Mouse (Mus musculus) Patski (cell line): ENCODE measurements around the gene Olfr1493-ps1. TPM values are rescaled to one million over a fixed set of nuclear protein-coding genes. Genes with fewer than 3 reads are reported as not detected.

Source experiments
- ATAC-seq: fragments of 100-300 bp; one replicate; pipeline ENCODE4 v1.8.0; 2021
- CTCF ChIA-PET: fragments of 350-600 bp; sonication (Branson Sonifier 250); formaldehyde crosslinking; loops from one replicate; lab custom pipeline; 2022; ENCODE audit warnings: inconsistent platforms; lab: Charles Lee
- POLR2A ChIA-PET: fragments of 350-600 bp; sonication (Branson Sonifier 250); formaldehyde crosslinking; loops from one replicate; lab custom pipeline; 2022; ENCODE audit warnings: antibody characterized with exemption, inconsistent platforms; lab: Charles Lee
- DNase-seq: peaks from one replicate; pipeline ENCODE4 v3.0.0-alpha.2; 2011; ENCODE audit warnings: low read depth, low spot score
- H3K27me3 ChIP-seq: fragments of 371-371 bp; one replicate; pipeline ENCODE4 v1.5.1; 2021
- CTCF ChIP-seq: fragments of 100-300 bp; IDR thresholded peaks from one replicate; pipeline ENCODE4 v1.5.1; 2021
- in situ Hi-C: fragments of 300-500 bp; cut with MboI; formaldehyde crosslinking; loops from 3 replicates; pipeline ENCODE4 v1.11.1; 2018; ENCODE audit warnings: low pct_unique_long_range_greater_than_20kb, mixed read lengths
- polyA plus RNA-seq: library from polyadenylated mRNA; unstranded; gene quantifications from one replicate; pipeline ENCODE4 v1.2.3, GENCODE M21; 2021

Olfr1493-ps1 gene
- polyA plus RNA-seq, result not detected

DNA sequence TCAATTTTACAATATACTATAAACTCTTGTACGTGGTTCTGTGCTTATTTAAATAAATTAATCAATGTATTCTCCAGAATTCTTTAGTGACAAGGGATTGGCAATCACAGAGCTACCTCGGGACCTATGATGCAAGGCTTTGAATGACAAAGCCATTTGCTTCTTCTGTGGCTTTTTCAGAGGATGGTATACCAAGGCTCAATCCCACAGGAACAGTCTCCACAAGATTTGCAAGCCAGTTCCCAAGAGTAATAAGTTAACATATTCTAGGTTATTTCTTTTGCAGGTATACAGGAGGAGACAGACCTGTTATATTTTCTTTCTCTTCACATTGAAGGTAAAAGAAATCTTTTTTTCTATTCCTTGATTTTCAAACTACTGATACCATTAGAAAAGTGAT lies at the start of gene Olfr1493-ps1:
Gene Olfr1493-ps1 (plus strand): TSS at position 301 of the 400 bp plus-strand sequence.
- ChIA-PET POLR2A (no interaction called here), CTCF (interaction anchor here (0.5 kb wide), 1 partner anchor 513 kb away, joined by 3 read pairs; no protein-coding TSS in a partner anchor)
- no peak for TF ChIP-seq CTCF
- in situ Hi-C loops, result no loop called here
- H3K27me3 ChIP-seq, result no peaks in the 10 kb centered on the region
- no peak for DNase-seq
- ATAC-seq, result no peak

DNA sequence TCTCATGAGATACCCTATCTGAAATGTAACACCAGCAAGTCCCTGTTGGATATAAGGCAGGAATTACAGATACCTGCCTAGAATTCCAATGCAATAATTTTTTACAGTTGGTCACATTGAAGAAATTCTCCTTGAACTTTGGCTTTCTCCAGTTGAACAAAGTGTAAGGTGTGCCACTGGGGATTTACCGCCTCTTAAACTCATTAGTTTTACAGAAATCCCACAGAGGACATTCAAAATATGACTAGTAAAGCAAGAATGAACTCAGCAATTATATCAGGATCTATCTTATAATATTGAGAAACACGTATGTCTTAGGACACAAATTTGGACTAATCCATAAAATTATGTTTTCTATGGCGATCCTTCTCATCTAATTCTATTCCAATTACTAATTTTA lies 26.1 kb upstream of the Olfr1493-ps1 start, which contains the start of gene Olfr1491:
Gene Olfr1491 (plus strand): TSS at position 301 of the 400 bp plus-strand sequence.
- ATAC-seq (no peak), DNase-seq (no peak)
- no peak for TF ChIP-seq CTCF
- ChIA-PET CTCF (no interaction called here), POLR2A (no interaction called here)
- in situ Hi-C loops, result no loop called here
- H3K27me3 ChIP-seq, result no peaks in the 10 kb centered on the region

DNA sequence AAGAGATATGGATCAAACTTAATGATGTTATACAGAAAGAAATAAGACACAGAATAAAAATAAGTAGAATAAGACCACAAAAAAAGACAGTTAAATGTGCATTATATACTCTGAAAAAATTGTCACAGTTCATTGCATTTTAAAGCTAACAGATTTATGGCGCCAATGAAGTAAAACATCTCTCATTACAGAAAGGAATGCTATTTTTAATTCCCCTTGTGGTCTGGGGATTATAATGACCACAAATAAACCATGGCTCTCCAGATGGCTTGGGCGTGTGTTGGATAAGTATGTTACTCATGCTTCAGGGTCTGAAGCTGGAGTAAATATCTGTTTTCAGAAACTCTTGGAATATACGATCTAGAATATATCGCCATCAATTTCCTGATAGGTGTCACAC lies 16.4 kb downstream of the Olfr1493-ps1 start, which contains the start of gene Olfr1494:
Gene Olfr1494 (plus strand): TSS at position 301 of the 400 bp plus-strand sequence.
- no peak for TF ChIP-seq CTCF
- POLR2A ChIA-PET, result no interaction called here
- in situ Hi-C loops, result no loop called here
- no peak for DNase-seq
- H3K27me3 ChIP-seq, result peaks cover 7% of the 10 kb centered on the region
- CTCF ChIA-PET, result interaction anchor here (1.6 kb wide), 1 partner anchor 23 kb away, joined by 5 read pairs; no protein-coding TSS in a partner anchor
- ATAC-seq, result no peak

DNA sequence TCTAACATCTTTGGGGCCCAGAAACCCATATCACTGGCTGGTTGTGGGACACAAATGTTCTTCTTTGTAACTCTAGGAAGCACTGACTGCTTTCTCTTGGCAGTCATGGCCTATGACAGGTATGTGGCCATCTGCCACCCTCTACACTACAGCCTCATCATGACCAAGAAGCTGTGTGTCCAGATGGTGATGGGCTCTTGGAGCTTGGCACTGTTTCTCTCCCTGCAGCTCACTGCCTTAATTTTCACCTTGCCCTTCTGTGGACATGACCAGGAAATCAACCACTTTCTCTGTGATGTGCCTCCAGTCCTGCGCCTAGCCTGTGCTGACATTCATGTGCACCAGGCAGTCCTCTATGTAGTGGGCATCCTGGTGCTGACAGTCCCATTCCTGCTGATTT lies 26.3 kb downstream of the Olfr1493-ps1 start:
- ChIA-PET CTCF (no interaction called here), POLR2A (no interaction called here)
- in situ Hi-C loops, result no loop called here
- no peaks in the 10 kb centered on the region for H3K27me3 ChIP-seq
- TF ChIP-seq CTCF, result no peak
- DNase-seq, result no peak
- no peak for ATAC-seq

DNA sequence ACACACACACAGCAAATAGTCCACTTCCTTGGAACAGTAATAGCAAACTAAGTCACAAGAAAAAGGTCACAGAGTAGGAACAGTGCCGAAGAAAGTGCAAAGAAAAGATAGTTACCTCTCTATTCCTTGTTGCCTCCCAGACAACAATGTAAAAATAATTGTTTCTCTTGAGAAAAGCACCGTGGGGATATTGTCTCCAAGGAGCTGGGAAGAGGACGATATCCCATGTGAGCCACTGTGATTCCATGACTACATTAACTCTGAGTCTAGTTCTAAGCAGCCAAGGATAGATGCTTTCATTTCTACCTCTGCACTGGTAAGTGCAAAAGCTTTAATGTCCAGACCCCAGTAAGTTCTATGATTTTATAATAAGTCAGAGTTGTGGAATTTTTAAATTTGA lies 41.2 kb downstream of the Olfr1493-ps1 start, which contains the start of gene Olfr1495:
Gene Olfr1495 (plus strand): TSS at position 301 of the 400 bp plus-strand sequence.
- DNase-seq, result no peak
- POLR2A ChIA-PET, result no interaction called here
- ATAC-seq, result no peak
- CTCF ChIA-PET, result no interaction called here
- in situ Hi-C loops, result no loop called here
- H3K27me3 ChIP-seq, result no peaks in the 10 kb centered on the region
- TF ChIP-seq CTCF, result no peak

DNA sequence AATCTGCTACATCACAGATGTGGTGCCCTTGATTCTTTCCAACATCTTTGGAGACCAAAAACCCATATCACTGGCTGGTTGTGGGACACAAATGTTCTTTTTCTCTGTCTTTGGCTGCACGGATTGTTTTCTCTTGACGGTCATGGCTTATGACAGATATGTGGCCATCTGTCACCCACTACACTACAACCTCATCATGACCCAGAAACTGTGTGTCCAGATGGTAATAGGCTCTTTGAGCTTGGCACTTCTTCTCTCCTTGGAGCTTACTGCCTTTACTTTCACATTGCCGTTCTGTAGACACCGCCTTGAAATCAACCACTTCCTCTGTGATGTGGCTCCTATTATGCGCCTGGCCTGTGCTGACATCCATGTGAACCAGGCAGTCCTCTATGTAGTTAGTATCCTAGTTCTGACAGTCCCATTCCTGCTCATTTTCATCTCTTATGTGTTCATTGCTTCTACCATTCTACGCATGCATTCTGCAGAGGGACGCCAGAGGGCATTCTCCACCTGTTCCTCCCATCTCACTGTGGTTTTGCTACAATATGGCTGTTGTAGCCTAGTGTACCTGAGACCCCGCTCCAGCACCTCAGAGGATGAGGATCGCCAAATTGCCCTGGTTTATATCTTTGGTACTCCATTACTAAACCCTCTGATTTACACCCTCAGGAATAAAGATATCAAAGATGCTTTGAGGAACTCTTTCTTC lies 45.6 kb downstream of the Olfr1493-ps1 start:
- DNase-seq (no peak), ATAC-seq (no peak)
- in situ Hi-C loops, result no loop called here
- ChIA-PET CTCF (interaction anchor here (0.8 kb wide), 1 partner anchor 11 kb away, joined by 3 read pairs; no protein-coding TSS in a partner anchor), POLR2A (no interaction called here)
- no peaks in the 10 kb centered on the region for H3K27me3 ChIP-seq
- no peak for TF ChIP-seq CTCF

DNA sequence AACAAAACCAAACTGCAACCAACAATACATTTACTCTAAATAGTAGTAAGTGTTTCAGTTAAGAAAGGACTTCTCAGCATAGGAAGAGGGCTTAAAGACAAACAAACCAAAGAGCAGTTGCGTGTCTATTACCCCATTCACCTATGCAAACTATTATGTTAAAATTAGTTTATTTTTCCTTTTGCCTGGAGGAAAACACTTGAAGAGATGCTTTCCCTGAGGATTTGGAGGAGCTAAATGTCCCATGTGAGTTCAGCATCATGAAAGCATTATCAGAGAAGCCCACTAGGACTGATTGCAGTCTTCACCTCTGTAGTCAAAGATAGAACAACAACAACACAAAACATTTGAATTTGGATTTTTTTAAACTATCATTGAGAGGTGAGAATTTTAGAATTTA lies 54.5 kb downstream of the Olfr1493-ps1 start, which contains the start of gene Olfr1496:
Gene Olfr1496 (plus strand): TSS at position 301 of the 400 bp plus-strand sequence.
- in situ Hi-C loops, result no loop called here
- ATAC-seq, result no peak
- POLR2A ChIA-PET, result no interaction called here

More for the DNA sequence above, 54.5 kb downstream of the Olfr1493-ps1 start, which contains the start of gene Olfr1496:
- no peak for TF ChIP-seq CTCF
- H3K27me3 ChIP-seq, result no peaks in the 10 kb centered on the region
- no peak for DNase-seq
- CTCF ChIA-PET, result interaction anchor here (0.8 kb wide), 1 partner anchor 10 kb away, joined by 3 read pairs; no protein-coding TSS in a partner anchor

Other genes starting within 250 kb of the Olfr1493-ps1 start
- not detected for gene Olfr1475, start 243.1 kb upstream of the Olfr1493-ps1 start, polyA plus RNA-seq
- gene Olfr1477, start 222.7 kb upstream of the Olfr1493-ps1 start, polyA plus RNA-seq, result not detected
- not detected for gene Olfr1480, start 195.4 kb upstream of the Olfr1493-ps1 start, polyA plus RNA-seq
- gene Olfr1484, start 139.8 kb upstream of the Olfr1493-ps1 start, polyA plus RNA-seq, result not detected
- not detected for gene Olfr1487, start 105.9 kb upstream of the Olfr1493-ps1 start, polyA plus RNA-seq
- not detected for gene Olfr1489, start 91.7 kb upstream of the Olfr1493-ps1 start, polyA plus RNA-seq
- not detected for gene Olfr1490, start 72.2 kb upstream of the Olfr1493-ps1 start, polyA plus RNA-seq
- gene Olfr1491, start 26.0 kb upstream of the Olfr1493-ps1 start, polyA plus RNA-seq, result not detected
- not detected for gene Olfr1494, start 16.4 kb downstream of the Olfr1493-ps1 start, polyA plus RNA-seq
- gene Olfr1495, start 41.3 kb downstream of the Olfr1493-ps1 start, polyA plus RNA-seq, result not detected
- gene Olfr1496, start 54.6 kb downstream of the Olfr1493-ps1 start, polyA plus RNA-seq, result not detected
- not detected for gene Olfr1497, start 74.9 kb downstream of the Olfr1493-ps1 start, polyA plus RNA-seq
- not detected for gene Olfr1499, start 96.2 kb downstream of the Olfr1493-ps1 start, polyA plus RNA-seq
- not detected for gene Olfr1500, start 107.2 kb downstream of the Olfr1493-ps1 start, polyA plus RNA-seq
- not detected for gene Olfr1501, start 127.4 kb downstream of the Olfr1493-ps1 start, polyA plus RNA-seq
- not detected for gene Olfr1502, start 138.5 kb downstream of the Olfr1493-ps1 start, polyA plus RNA-seq
- not detected for gene Olfr1504, start 174.7 kb downstream of the Olfr1493-ps1 start, polyA plus RNA-seq
- not detected for gene Olfr1505, start 190.3 kb downstream of the Olfr1493-ps1 start, polyA plus RNA-seq